Mouse (Mus musculus) CD4-positive helper T cell, adult 2 months (primary cell): ENCODE measurements around the gene Ncor2.

Experiments used
- DNase-seq: peaks from one replicate; pipeline ENCODE4 v3.0.0-alpha.2; 2012; ENCODE audit warnings: low read depth, missing footprints, low spot score

Gene Ncor2

GRCm38 (mm10) chr5:125099785-125100350 lies 79.2 kb downstream of the Ncor2 start:
- no peak for DNase-seq

GRCm38 (mm10) chr5:125098692-125099091 lies 80.3 kb downstream of the Ncor2 start:
- no peak for DNase-seq

DNA sequence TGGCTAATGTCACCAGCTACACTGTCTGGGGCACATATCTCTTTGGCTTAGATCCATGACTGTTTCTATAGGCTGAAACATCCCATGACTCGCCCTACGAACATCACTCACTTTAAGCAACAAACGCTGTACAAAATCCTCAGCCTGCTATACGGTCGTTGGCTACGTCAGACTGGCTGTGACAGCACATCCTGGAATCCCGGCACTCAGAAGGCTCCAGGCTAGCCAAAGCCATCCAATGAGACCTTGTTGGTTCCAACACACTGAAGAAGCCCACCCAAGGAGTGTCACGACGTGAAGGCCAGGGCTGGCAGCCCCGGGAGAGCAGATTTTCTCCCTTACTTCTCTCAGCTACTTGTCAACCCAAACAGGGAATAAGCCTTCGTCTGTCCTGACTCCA lies 82.7 kb downstream of the Ncor2 start:
- no peak for DNase-seq

- DNase-seq = no peak
Measured at GRCm38 (mm10) chr5:125095525-125096175, 83.4 kb downstream of the Ncor2 start.

DNA sequence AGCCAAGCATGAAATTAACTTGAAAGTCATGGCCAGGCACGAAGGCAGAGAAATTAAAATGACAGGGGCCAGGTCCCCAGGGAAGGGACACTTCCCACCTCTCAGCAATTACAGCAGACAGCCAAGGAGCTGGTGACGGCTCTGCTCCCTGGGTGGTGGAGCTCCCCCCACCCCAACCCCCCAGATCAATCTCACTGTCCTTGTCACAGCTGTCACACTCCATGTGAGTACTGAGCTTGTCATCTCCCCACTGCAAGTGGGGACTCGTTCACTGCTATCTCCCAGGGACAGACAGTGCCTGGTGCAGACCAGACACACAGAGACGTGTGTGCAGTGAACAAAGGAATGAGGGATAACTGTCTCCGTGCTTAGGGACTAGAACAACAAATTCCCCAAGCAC lies 85.2 kb downstream of the Ncor2 start:
- DNase-seq = no peak

GRCm38 (mm10) chr5:125088076-125088475 lies 90.9 kb downstream of the Ncor2 start:
- no peak for DNase-seq

DNA sequence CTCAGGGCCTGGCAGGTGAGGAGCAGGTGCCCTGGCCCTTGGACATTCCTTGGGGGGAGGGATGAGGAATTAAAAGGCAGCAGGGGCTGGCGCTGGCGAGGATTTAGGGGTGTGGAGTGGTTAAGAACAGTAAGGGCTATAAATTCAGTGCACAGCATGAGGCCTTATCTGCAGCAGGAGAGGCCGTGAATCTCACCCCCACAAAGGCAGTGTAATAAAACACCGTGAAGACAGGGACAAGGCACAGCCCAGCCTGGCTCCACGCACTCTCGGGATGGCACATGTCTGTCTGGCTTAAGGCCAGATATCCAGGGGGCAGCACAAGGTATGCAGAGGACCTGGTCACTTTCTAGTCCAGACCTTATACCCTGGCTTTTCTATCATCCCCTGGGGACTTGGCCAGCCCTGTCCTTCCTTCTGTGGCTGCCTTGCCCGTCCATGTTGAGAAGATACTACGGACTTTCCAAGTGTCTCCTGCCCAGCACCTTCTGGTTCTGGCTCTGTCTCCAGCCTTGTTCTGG lies 93.9 kb downstream of the Ncor2 start:
- DNase-seq = no peak

- no peak for DNase-seq
Measured at GRCm38 (mm10) chr5:125083674-125084073, 95.3 kb downstream of the Ncor2 start.

- DNase-seq = no peak
Measured at GRCm38 (mm10) chr5:125081318-125082101, 97.5 kb downstream of the Ncor2 start.

DNA sequence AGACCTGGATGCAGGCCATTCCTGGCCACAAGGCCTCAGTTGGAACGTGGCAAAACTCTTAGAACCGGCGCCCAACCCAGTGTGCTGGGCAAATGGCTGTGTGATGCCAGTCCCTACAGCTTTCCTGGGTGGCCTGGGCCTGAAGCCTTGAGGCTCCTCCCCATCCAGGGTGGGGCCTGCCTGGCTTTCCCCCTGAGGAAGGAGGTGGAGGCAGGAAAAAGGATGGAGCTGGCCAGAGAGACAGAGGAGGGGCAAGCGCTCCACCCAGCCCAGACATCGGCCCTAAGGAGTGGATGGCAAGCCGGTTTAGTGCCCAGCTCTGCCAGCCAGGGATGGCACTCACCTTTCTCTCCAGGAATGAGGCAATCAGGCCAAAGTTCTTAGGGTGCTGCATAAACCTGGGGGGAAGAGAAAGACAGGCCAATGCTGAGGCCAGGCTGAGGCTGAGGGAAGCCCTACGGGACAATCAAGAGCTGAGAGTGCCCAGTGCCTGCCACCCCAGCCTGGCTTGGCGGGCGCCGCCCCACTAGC lies 98.2 kb downstream of the Ncor2 start:
- DNase-seq = no peak

DNA sequence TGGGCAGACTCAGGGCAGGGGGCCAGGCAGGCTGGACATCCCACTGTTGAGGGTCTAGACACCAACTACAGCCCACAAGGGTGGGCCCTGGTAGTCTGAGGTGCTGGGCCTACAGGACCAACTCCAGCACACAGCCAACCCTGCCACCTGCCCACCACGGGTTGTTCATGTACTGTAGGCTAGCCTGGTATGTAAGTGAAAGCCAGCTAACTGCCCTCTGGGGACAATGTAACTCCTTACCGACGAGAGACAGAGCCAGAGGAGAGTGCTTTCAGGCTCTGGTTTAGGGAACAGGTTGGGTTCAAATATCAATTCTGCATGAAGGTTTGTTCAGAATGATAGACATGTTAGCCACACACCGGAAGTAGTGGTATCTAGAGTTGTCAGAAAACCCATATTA lies 98.7 kb downstream of the Ncor2 start:
- no peak for DNase-seq

GRCm38 (mm10) chr5:125078220-125078619 lies 100.8 kb downstream of the Ncor2 start:
- no peak for DNase-seq

DNA sequence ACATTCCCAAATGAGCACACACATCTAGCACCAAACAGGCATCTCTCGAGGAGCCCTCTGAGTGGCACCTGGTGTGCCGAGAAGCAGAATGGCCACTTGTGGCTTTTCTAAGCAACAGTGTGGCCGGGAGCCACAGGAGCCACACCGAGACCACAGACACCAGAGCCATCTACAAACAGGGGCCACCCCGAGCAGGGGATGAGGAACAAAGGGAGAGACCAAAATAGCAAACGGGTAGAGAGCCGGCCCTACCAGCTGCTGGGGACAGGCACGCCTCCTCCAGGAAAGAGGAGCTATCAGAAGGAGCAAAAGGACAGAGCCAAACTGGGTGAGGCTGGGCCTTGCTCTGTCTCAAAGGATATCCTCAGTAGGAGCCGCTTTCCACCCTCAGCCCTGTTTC lies 102.8 kb downstream of the Ncor2 start:
- no peak for DNase-seq

DNA sequence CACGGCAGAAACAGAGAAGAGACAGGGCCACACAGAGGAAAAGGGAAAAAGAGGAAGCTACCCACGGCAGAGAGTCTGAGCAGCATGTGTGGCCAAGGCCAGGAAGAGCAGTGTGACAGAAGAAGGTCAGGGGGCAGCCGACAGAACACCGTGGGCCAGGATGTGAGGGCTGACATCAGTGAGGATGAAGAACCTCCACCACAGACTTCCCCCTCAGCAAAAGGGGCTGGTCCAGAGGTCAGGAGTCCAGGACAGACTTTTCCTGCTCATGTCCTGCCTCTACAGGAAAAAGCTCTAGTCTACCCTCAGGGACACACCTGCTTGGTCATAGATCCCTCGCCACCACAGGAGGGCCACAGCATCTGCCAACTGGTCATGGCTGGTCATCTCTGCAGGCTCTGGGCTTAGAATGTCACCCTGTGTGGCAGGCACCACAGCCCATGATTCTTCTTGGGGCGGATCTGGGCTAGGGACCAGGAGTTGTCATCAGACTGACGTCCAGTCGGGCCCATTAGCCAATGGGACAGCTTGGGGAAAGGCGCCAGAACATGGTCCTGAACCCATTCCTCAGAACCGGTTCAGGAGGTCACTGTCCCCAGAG lies 104.3 kb downstream of the Ncor2 start:
- DNase-seq = no peak

DNA sequence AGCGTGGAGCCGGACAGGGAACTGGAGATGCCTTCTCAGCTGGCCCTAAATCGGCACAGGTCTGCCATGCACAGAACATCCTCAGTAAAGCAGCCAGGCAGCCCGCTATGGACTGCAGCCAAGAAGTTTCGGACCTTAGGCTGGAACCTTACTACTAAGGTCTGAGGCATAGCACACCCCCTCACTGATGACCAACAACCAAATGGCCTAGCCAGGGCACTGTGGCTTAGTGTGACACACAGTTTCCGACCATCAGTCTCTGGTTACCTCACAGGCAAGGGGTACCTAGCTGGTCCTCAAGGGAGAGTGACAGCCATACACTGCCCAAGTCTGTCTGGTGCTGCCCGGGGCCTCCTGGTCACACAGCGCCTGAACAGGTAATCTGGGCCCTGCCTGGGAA lies 105.1 kb downstream of the Ncor2 start:
- DNase-seq = no peak

DNA sequence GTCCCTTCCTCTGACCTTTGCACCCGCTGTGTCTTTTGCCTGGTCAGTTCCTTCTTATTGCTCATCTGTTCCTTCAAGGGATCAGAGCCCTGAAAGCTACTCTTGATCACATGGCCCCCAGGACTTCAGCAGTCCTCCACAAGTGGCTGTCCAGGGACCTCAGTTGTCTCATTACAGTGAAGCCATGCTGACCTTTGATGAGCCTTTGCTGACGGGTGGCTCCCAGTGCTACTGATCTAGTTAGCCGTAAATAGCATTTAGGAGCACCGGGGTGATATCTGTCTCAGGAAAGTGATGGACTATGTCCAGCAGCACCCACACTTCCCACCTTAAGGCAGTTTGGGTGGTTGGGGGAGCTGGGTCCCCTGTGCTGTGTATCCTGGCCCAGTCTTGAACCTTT lies 105.7 kb downstream of the Ncor2 start:
- no peak for DNase-seq

GRCm38 (mm10) chr5:125072425-125072824 lies 106.6 kb downstream of the Ncor2 start:
- no peak for DNase-seq

- no peak for DNase-seq
Measured at GRCm38 (mm10) chr5:125071919-125072318, 107.1 kb downstream of the Ncor2 start.

GRCm38 (mm10) chr5:125070399-125070798 lies 108.6 kb downstream of the Ncor2 start:
- DNase-seq = no peak

DNA sequence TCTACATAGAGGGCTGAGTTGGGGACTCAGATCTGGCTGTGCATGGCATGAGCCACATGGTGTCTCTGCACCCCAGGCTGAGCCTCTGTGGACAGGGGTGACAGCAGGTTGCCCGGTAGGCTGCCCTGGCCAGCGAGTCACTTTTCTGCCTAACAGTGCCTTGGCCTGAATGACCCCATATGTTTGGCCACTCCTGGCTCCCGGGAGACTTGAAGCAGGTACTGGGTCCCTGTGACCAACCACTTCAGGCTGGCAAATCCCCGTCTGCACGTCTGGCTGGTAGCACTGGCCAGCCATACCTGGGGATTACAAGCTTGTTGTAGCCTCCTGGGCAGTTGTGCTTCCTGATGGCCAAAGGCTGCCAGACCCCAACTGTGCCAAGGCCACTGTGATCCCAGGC lies 109.1 kb downstream of the Ncor2 start:
- no peak for DNase-seq

- DNase-seq = no peak
Measured at GRCm38 (mm10) chr5:125069426-125069825, 109.6 kb downstream of the Ncor2 start.

DNA sequence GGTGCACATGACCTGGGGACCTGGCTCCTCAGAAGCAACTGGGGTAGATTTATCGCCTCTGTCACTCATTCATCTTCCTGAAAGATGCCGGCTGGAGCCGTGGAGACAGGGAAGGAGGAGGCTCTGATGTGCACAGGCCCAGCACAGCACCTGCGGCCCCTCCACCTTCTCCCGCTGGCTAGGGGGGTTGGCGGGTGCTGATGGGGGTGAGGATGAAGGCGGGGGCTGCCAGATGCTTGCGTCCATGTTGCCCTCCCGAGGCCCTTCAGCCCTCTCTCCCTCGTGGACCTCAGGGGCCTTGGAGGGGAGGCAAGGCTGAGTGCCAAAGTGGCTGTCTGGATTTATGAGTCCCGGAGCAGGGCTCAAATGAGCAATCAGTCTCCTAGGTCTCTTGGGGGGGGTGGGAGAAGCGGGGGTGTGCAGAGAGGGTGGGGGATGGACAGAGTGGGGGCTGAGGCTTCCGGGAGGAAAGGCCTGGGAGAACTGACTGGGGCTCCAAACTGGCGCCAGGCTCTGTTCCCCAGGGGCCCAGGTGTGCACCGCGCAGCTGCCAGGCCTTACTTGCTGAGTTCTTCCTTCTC lies 110.6 kb downstream of the Ncor2 start:
- no peak for DNase-seq
